Mouse (Mus musculus): ENCODE data around the gene Vps26a. TPM values are rescaled to one million over a fixed set of nuclear protein-coding genes. Genes with fewer than 3 reads are reported as not detected.

The Vps26a gene
- total and polyA plus RNA-seq, 3 experiments: 10.3 to 165 (median 63.4) TPM

DNA sequence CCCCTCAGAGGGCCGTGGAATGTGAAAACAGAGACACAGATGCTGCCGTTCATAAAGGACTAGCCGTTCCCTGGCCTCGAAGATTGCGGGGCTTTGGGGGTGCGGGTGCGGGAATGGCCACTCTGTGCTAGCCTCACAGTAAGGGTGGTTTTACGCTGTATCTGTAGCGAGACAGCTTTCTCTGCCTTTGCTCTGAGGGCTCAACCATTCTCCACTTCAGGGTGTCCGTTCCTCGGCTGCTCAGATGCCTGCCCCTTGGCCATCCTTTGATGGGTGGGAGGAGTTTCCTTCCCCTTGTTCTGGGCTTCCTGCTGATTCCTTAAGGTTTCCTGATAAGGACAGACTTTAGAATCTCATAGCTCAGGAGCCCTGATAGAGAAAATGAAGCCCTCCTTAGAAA lies 21.9 kb upstream of the Vps26a start:
- H3K4me1 ChIP-seq (ENCODE audit: insufficient read depth, low read depth, low read length): peaks cover 55% of the 10 kb centered on the region
- ATAC-seq (ENCODE audit: extremely low read depth, insufficient number of reproducible peaks, low FRiP score, poor library complexity, severe bottlenecking): no peak
- no peaks in the 10 kb centered on the region for H3K9me3 ChIP-seq (replicated peaks)
- H3K4me3 ChIP-seq (ENCODE audit: low read depth, low read length): no peak overlapping the region
- DNase-seq (ENCODE audit: low spot score): no peak
- H3K27me3 ChIP-seq (ENCODE audit: insufficient read depth, low read length): no peaks in the 10 kb centered on the region
- no peaks in the 10 kb centered on the region for H3K36me3 ChIP-seq (replicated peaks)
- TF ChIP-seq CTCF (IDR thresholded peaks at IDR 0.05; ENCODE audit: low read depth, low read length): no peak
- no peak for TF ChIP-seq GATA2 (IDR thresholded peaks at IDR 0.05; ENCODE audit: borderline replicate concordance, low read depth, low read length)
- TF ChIP-seq POLR2AphosphoS5 (IDR thresholded peaks at IDR 0.05; ENCODE audit: insufficient replicate concordance, low read depth, low read length): no peak
- no peak for TF ChIP-seq GATA1 (IDR thresholded peaks at IDR 0.05; ENCODE audit: borderline replicate concordance, low read length)
- TF ChIP-seq TAL1 (conservative IDR thresholded peaks at IDR 0.05; ENCODE audit: low read depth, low read length): no peak

DNA sequence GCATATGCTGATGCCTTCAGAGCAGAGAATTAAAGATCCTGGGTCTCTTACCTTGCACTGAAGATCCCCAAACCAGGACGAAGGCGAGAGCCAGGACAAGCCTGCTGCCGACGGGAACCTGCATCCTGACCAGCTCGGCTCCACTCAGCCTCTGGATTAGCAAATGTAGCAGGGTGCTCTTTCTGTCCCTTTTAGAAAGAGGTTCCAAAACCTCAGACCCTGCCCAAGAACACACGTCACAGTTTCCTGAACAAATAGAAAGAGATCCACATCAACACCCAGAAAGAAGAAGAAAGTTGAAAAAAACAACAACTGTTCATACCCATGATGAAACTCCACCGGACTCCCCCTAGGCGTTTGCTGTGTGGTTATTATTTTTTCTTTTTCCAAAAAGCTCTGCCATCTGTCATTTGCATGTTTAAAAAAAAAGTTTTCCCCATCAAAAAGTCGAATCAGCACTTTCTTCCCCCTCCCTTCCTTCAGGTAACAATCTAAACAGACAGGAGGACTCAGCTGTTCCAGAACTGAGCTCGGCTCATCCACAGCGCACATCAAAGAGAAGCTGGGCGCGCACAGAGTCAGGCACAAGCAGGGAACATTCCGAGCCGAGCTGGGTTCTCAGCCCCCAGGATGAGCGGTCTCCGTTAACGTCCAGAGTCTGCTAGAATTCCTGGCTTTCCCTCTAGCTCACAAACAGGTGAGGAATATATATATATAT lies 21.1 kb upstream of the Vps26a start:
- DNase-seq (ENCODE audit: low spot score) (no peak), ATAC-seq (ENCODE audit: extremely low read depth, insufficient number of reproducible peaks, low FRiP score, poor library complexity, severe bottlenecking) (no peak; the same call in 1 of the 2 replicates)
- Histone ChIP-seq H3K9me3 (replicated peaks) (no peaks in the 10 kb centered on the region), H3K36me3 (replicated peaks) (no peaks in the 10 kb centered on the region), H3K4me1 (ENCODE audit: insufficient read depth, low read depth, low read length) (peaks cover 57% of the 10 kb centered on the region), H3K27me3 (ENCODE audit: insufficient read depth, low read length) (no peaks in the 10 kb centered on the region), H3K4me3 (ENCODE audit: low read depth, low read length) (no peak overlapping the region; the same call in 1 of the 2 replicates)
- no peak for TF ChIP-seq CTCF (IDR thresholded peaks at IDR 0.05; ENCODE audit: low read depth, low read length)
- no peak for TF ChIP-seq GATA2 (IDR thresholded peaks at IDR 0.05; ENCODE audit: borderline replicate concordance, low read depth, low read length)
- TF ChIP-seq TAL1 (conservative IDR thresholded peaks at IDR 0.05; ENCODE audit: low read depth, low read length): no peak
- TF ChIP-seq POLR2AphosphoS5 (IDR thresholded peaks at IDR 0.05; ENCODE audit: insufficient replicate concordance, low read depth, low read length): no peak
- TF ChIP-seq GATA1 (IDR thresholded peaks at IDR 0.05; ENCODE audit: borderline replicate concordance, low read length): no peak

DNA sequence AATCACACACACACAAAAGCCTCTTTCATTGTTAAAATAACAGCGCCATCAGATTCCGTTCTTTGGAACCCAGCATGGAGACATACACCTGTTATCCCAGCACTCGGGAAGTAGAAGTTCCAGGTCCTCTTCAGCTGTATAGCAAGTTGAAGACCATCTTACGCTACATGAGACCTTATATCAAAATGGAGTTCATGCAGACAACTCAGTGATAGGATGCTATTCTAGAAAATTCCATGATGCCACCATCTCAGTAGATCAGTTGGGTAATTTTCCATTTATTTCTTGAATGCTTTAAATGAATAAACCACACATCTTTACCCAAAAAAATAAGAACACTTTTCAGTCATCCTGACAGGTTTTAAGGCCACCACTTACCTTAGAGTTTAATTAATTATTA lies 20.5 kb upstream of the Vps26a start:
- no peaks in the 10 kb centered on the region for H3K9me3 ChIP-seq (replicated peaks)
- DNase-seq (ENCODE audit: low spot score) (no peak), ATAC-seq (ENCODE audit: extremely low read depth, insufficient number of reproducible peaks, low FRiP score, poor library complexity, severe bottlenecking) (no peak)
- no peaks in the 10 kb centered on the region for H3K27me3 ChIP-seq (ENCODE audit: insufficient read depth, low read length)
- no peak overlapping the region for H3K4me3 ChIP-seq (ENCODE audit: low read depth, low read length)
- TF ChIP-seq GATA1 (IDR thresholded peaks at IDR 0.05; ENCODE audit: borderline replicate concordance, low read length): no peak
- TF ChIP-seq TAL1 (conservative IDR thresholded peaks at IDR 0.05; ENCODE audit: low read depth, low read length): no peak
- TF ChIP-seq POLR2AphosphoS5 (IDR thresholded peaks at IDR 0.05; ENCODE audit: insufficient replicate concordance, low read depth, low read length): no peak
- TF ChIP-seq CTCF (IDR thresholded peaks at IDR 0.05; ENCODE audit: low read depth, low read length): no peak
- TF ChIP-seq GATA2 (IDR thresholded peaks at IDR 0.05; ENCODE audit: borderline replicate concordance, low read depth, low read length): no peak
- H3K4me1 ChIP-seq (ENCODE audit: insufficient read depth, low read depth, low read length): peaks cover 57% of the 10 kb centered on the region
- H3K36me3 ChIP-seq (replicated peaks): no peaks in the 10 kb centered on the region

DNA sequence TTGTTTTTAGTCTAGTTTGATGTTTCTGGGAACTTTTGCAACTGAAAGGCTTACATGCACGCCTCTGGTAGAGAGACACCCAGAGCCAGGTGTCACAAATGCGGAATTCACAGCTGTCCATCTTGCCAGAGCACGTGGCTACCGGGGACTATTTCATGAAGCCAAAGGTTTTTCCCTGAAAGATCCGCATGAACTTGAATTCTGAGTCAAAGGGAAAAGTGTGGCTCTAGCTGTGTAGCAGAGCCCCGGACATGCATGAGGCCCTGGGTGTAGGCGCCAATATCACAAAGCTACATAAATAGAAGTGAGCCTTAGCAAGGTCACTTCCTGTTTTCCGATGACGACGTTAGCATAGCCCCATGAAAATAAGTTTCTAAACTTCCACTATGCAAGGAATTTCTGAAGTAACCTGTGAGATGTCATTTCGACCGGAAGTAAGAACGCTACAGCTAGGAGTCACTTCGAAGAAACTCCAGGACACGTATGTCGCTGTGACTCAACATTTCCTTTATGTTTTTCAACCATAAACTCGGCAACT lies 19.5 kb upstream of the Vps26a start:
- ATAC-seq (ENCODE audit: extremely low read depth, insufficient number of reproducible peaks, low FRiP score, poor library complexity, severe bottlenecking) (peak; percentile 25; the same call in 1 of the 2 replicates), DNase-seq (ENCODE audit: low spot score) (no peak)
- TF ChIP-seq POLR2AphosphoS5 (IDR thresholded peaks at IDR 0.05; ENCODE audit: insufficient replicate concordance, low read depth, low read length) (no peak), GATA2 (IDR thresholded peaks at IDR 0.05; ENCODE audit: borderline replicate concordance, low read depth, low read length) (no peak), TAL1 (conservative IDR thresholded peaks at IDR 0.05; ENCODE audit: low read depth, low read length) (no peak), GATA1 (IDR thresholded peaks at IDR 0.05; ENCODE audit: borderline replicate concordance, low read length) (no peak), CTCF (IDR thresholded peaks at IDR 0.05; ENCODE audit: low read depth, low read length) (no peak)
- H3K9me3 ChIP-seq (replicated peaks): no peaks in the 10 kb centered on the region
- no peak overlapping the region for H3K4me3 ChIP-seq (ENCODE audit: low read depth, low read length)
- no peaks in the 10 kb centered on the region for H3K27me3 ChIP-seq (ENCODE audit: insufficient read depth, low read length)
- no peaks in the 10 kb centered on the region for H3K36me3 ChIP-seq (replicated peaks)
- peaks cover 51% of the 10 kb centered on the region for H3K4me1 ChIP-seq (ENCODE audit: insufficient read depth, low read depth, low read length)

DNA sequence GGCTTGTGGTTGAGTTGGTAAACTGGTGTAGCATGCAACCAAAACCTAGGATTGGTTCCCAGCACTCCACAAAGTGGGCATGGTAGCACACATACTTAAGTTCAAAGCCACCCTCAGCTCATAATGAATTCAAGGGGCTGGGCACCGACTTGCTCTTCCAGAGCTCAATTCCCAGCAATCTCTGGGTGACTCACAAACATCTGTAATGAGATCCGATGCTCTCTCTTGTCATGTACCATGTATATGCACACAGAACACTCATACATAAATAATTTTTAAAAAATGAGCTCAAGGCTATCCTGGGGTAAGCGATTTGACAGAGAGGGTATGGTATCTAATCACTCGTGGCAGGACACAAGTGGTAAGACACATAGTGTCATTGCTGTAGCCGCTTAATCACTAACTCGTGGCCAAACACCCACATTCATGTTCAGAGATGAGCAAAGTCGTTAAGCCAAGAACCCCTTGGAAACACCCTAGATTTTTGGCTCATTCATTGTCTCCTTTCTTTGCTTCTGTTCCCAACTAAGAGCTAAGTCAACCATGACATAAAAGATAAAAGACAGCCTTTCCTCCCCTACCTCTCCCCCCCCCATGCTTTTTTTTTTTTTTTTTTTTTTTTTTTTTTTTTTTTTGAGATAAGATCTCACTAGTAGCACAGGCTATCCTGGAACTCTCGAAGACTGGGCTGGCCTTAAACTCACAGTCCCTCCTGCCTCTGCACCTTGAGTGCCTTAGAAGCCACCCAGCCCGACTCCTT lies 18.8 kb upstream of the Vps26a start:
- no peaks in the 10 kb centered on the region for H3K27me3 ChIP-seq (ENCODE audit: insufficient read depth, low read length)
- no peaks in the 10 kb centered on the region for H3K36me3 ChIP-seq (replicated peaks)
- DNase-seq (ENCODE audit: low spot score) (no peak), ATAC-seq (ENCODE audit: extremely low read depth, insufficient number of reproducible peaks, low FRiP score, poor library complexity, severe bottlenecking) (no peak)
- peaks cover 52% of the 10 kb centered on the region for H3K4me1 ChIP-seq (ENCODE audit: insufficient read depth, low read depth, low read length)
- H3K4me3 ChIP-seq (ENCODE audit: low read depth, low read length): no peak overlapping the region
- no peak for TF ChIP-seq CTCF (IDR thresholded peaks at IDR 0.05; ENCODE audit: low read depth, low read length)
- TF ChIP-seq GATA2 (IDR thresholded peaks at IDR 0.05; ENCODE audit: borderline replicate concordance, low read depth, low read length): no peak
- TF ChIP-seq TAL1 (conservative IDR thresholded peaks at IDR 0.05; ENCODE audit: low read depth, low read length): no peak
- TF ChIP-seq POLR2AphosphoS5 (IDR thresholded peaks at IDR 0.05; ENCODE audit: insufficient replicate concordance, low read depth, low read length): no peak
- no peak for TF ChIP-seq GATA1 (IDR thresholded peaks at IDR 0.05; ENCODE audit: borderline replicate concordance, low read length)
- no peaks in the 10 kb centered on the region for H3K9me3 ChIP-seq (replicated peaks)
